Mouse (Mus musculus): Measurements from ENCODE around the gene Rbm26. TPM values are rescaled to one million over a fixed set of nuclear protein-coding genes. Genes with fewer than 3 reads are reported as not detected.

The Rbm26 gene
- polyA plus RNA-seq, 1 experiment, result 36.2 TPM

DNA sequence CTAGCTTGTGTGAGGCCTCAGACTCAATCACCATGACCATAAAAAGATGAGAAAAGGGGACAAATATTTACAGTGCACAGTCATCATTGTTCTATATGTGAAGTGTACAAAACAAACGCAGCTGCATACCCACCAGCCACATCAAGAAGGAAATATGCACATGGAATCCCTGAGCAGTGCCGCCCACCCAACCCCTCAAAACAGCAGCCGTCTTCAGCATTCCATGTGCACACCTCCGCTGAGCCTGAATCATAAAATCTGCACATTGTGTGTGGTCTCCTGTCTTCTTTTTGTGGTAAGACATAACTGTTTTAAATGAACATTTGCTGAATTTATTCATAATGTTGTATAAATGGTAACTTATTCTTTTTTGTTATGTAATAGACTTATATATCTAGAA, 90.1 kb downstream of the Rbm26 start:
- DNase-seq (ENCODE audit: low spot score), result no peak

DNA sequence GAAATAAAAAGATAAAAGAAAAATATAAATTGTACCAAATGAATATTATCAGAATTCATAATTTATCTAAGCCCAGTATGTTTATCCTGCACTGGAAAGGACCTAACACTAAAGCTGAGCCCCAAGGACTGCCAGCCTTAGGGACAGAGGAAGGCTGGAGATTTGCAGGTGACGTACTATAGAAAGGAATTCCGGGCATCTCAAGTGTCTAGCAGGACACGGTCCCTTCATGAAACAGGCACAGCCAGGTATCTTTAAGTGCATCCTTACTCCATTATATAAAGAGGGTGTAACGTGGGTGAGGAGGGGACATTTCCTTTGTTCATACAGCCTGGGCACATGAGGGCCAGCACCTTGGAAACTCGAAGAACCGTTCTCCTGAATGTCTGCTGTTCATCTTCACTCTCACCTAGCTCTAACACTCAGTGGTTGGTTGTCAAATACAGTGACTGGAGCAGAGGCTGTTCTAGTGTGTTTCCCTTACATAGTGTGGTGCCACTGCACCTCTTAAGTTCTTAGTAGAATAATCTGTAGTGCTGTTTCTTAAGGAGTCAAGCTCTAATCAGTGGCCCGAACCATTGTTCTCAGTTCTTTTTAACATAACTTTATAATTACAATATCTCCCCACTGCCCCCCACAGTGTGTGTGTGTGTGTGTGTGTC, 91.7 kb downstream of the Rbm26 start:
- DNase-seq (ENCODE audit: low spot score), result no peak

DNA sequence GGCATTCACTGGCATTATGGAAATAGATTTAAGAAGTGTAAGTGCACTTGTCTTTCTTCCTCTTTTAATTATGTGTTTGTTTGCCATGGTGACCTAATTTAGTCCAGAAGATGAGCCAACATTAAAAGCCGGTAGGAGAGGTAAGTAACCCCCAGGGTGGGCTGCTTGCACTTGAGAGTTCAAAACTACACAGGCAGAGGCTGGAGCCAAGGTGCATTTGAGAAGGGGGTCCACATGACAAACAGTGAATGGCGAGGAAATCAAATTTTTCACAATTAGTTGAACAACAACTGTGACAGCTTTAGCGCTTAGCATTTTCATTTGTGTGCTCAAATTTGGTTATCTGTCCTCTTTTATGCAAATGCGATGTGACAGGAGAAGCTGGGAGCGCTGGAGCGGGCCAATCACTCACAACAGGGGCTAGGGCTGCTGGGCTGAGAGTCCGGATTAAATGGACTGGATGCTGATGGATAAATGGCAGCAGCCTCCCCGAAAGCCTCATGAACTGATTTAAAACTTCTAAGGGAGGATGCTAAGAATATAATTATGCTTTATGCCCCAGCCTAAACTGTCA, 92.3 kb downstream of the Rbm26 start:
- no peak for DNase-seq (ENCODE audit: low spot score)

DNA sequence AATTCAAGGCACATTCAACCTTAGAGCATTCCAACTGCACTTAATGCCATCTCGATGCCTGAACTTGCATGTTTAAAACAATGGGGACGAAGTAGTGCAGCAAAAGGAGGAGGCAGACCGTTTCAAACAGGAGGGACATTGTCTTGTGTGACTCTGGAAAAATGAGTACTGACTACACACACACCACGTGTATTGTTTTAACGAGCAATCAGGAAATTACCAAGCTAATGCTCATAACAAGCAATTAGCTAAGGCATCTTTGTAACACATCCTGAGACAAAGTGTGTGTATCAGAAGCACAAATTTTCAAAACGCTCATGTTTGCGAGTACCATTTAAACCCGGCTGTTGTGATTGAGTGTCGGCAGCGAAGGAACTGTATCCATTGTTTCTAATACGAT, 93.0 kb downstream of the Rbm26 start:
- DNase-seq (ENCODE audit: low spot score), result no peak

DNA sequence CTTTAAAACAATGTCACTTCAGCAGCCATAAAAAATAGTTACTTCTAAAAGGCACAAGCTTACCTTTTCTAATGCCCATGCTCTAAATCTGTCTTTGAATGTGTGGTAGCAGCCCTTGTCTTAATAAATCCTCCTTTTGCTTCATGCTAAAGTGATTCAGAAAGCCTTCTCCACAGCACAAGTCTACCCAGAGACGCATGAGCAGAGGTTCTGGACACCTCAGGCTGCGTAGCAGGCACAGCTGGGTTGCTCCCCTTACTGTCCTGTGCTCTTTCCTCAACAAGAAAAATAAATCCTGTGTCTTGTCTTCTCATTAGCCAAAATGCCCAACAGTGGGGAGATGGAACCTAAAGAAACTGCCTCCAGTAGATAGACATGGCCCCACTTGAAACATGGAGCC, 102.4 kb downstream of the Rbm26 start:
- DNase-seq (ENCODE audit: low spot score), result no peak

- no peak for DNase-seq (ENCODE audit: low spot score)
Measured at GRCm38 (mm10) chr14:105074376-105074775, 102.8 kb downstream of the Rbm26 start.

DNA sequence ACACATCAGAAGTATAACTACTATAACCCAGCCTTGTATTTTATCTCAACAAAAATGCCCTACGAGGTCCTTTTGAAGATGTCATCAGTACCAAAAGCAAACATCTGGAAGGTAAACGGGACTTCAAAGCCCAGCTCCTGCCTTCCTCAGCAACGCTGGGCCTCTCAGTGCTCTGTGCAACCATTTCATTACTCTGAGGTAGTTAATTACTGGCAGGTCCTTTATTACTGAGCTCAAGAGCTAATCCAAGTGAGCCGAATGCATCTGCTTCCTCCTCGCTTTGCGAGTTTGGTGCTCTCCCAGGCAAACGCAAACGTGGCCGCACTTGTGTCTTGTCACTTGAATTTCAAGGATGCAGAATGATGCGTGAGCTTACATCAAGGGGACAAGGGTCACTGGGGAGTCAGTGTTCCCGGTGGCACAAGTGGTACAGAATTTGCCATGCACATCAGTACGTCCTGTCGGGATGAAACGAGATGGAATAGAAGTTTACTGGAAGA, 106.1 kb downstream of the Rbm26 start:
- DNase-seq (ENCODE audit: low spot score), result no peak

DNA sequence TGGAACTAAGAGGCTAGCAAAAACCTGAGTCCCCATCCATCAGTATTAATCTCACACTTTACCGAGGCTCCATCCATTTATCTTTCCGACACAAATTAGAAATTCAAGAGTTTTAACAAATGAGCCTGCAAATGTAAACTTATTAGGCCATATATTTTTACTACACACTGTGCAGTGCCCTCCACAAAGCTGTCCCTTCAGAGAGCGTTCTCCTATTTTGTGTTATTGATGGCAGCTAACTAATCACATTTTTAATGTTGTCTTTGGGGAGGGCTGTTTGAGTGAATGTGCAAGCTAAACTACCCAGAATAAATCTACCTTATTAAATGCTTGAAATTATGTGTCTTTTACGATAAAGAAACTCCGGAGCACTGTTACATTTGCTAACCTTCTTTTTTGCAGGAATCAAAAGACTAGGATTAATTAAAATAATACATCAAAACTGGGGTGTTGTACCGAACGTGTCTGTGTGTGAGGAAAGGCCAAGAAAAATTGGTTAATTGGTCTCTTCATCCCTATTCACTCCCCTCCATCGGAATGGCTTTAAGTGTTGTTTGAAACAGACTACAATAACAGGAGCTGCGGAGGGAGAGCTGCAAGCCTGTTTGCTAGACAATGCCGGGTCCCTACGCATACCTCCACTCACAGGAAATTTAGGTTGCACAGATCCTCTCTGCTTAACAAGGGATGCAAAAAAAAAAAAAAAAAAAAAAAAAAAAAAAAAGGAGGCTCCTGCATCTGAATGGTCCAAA, 106.7 kb downstream of the Rbm26 start:
- DNase-seq (ENCODE audit: low spot score), result no peak

- DNase-seq (ENCODE audit: low spot score), result no peak
Measured at GRCm38 (mm10) chr14:105068060-105068459, 109.1 kb downstream of the Rbm26 start.

DNA sequence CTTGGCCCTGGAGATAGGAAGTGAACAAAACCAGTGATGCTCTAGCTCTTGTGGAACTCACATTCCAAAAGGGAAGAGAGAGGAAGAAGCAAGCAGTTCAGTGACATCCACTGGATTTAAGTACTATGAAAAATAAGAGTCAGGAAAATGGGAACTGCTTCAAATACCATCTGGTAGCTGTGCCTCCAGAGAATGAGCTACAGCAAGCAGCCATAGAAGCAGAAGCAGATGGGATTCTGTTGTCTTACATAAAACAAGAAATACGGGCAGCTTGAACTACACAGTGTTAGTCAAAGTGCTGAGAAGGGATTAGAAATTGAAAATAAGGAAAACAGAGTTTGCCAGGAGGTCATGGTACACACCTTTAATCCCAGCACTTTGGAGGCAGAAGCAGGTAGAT, 112.9 kb downstream of the Rbm26 start:
- DNase-seq (ENCODE audit: low spot score), result no peak

DNA sequence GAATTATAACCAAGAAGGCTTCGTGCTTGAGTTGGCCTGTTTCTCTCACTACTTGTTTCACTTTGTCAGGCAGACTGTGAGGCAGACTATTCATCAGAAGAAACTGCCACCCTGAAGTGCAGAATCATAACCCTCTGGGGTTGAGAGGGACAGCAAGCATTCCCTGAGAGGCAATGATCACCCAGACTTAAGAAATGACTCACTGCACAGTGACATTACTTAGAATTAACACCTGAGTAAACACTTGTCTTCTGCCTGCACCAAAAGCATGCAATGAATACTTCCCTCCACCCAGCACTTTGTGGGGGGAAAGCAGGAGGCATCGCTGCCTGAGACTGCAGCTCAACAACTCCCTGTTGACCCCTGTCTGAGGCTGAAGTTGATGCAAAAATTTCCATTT, 115.9 kb downstream of the Rbm26 start:
- no peak for DNase-seq (ENCODE audit: low spot score)

DNA sequence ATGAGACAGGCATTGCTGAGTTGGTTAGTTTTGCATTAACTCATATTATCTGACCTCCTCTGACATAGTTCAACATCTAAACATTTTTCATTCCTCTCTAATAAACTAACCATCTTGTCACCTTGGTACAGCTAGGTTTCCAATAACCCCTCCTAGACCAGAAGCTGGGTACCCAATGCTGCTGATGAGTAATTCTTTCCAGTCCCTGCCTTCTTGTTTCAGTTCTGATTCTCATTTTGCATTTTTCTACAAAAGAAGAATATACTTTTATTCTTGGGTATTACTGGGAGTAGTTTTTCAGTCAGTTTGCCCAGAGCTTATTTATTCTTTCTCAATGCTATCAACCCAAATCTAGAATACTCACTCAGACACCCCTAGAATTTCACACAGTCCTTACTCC, 119.2 kb downstream of the Rbm26 start:
- no peak for DNase-seq (ENCODE audit: low spot score)

Other genes starting within 250 kb of the Rbm26 start
- gene Ndfip2, start 81.2 kb upstream of the Rbm26 start, polyA plus RNA-seq (2012; rRNA removed), result 33.3 and 46.1 TPM in 2 replicates

Data from urinary bladder, adult 2 months (tissue).